Mouse (Mus musculus) lung, postnatal 25 days (tissue): ENCODE measurements around the gene Lgalsl.
A peak's percentile ranks its signal among the peaks of the same experiment; 100 is the strongest.

Source experiments
- DNase-seq: peaks from one replicate; pipeline ENCODE4 v3.0.0; 2022; ENCODE audit warnings: low spot score

The Lgalsl gene

GRCm38 (mm10) chr11:20823961-20824360, 6.9 kb downstream of the Lgalsl start:
- no peak for DNase-seq

- DNase-seq, result no peak
Observed at GRCm38 (mm10) chr11:20823301-20823700, 7.6 kb downstream of the Lgalsl start.

- DNase-seq, result no peak
Observed at GRCm38 (mm10) chr11:20821351-20821750, 9.5 kb downstream of the Lgalsl start.

- DNase-seq, result no peak
Observed at GRCm38 (mm10) chr11:20813901-20814523, 16.8 kb downstream of the Lgalsl start.

GRCm38 (mm10) chr11:20812153-20812887, 18.5 kb downstream of the Lgalsl start:
- DNase-seq, result no peak

GRCm38 (mm10) chr11:20806659-20807058, 24.2 kb downstream of the Lgalsl start:
- no peak for DNase-seq

- DNase-seq, result no peak
Observed at GRCm38 (mm10) chr11:20805604-20806249, 25.1 kb downstream of the Lgalsl start.

- no peak for DNase-seq
Observed at GRCm38 (mm10) chr11:20804416-20804815, 26.4 kb downstream of the Lgalsl start.

- DNase-seq, result no peak
Observed at GRCm38 (mm10) chr11:20800277-20801092, 30.4 kb downstream of the Lgalsl start.

GRCm38 (mm10) chr11:20797841-20798240, 33.0 kb downstream of the Lgalsl start:
- DNase-seq, result no peak

- no peak for DNase-seq
Observed at GRCm38 (mm10) chr11:20795466-20795865, 35.4 kb downstream of the Lgalsl start.

GRCm38 (mm10) chr11:20794913-20795254, 36.0 kb downstream of the Lgalsl start:
- DNase-seq, result no peak

- peak; percentile 84 for DNase-seq
Observed at GRCm38 (mm10) chr11:20794196-20794912, 36.5 kb downstream of the Lgalsl start.

GRCm38 (mm10) chr11:20793676-20794075, 37.2 kb downstream of the Lgalsl start:
- no peak for DNase-seq

- DNase-seq, result no peak
Observed at GRCm38 (mm10) chr11:20792667-20793066, 38.2 kb downstream of the Lgalsl start.

GRCm38 (mm10) chr11:20791334-20791733, 39.5 kb downstream of the Lgalsl start:
- no peak for DNase-seq

GRCm38 (mm10) chr11:20789015-20789414, 41.8 kb downstream of the Lgalsl start:
- no peak for DNase-seq

- no peak for DNase-seq
Observed at GRCm38 (mm10) chr11:20788070-20788469, 42.8 kb downstream of the Lgalsl start.

GRCm38 (mm10) chr11:20786191-20786590, 44.7 kb downstream of the Lgalsl start:
- no peak for DNase-seq

- no peak for DNase-seq
Observed at GRCm38 (mm10) chr11:20785186-20785585, 45.7 kb downstream of the Lgalsl start.

- DNase-seq, result no peak
Observed at GRCm38 (mm10) chr11:20784776-20785175, 46.1 kb downstream of the Lgalsl start.

- DNase-seq, result no peak
Observed at GRCm38 (mm10) chr11:20783467-20783866, 47.4 kb downstream of the Lgalsl start.
